Mouse (Mus musculus) myocyte (in vitro differentiated cells): ENCODE results near the gene Gm13696. TPM values are rescaled to one million over a fixed set of nuclear protein-coding genes. Genes with fewer than 3 reads are reported as not detected.
"Not testable (repeated sequence)": the region's sequence is repeated elsewhere in the genome, so short reads cannot be mapped to it uniquely, and the experiment has no call there.

Experiments
- H3K27me3 ChIP-seq: one replicate; pipeline ENCODE4 v1.6.1; 2011; ENCODE audit not compliant: control insufficient read depth, insufficient read depth, insufficient read length
- H3K36me3 ChIP-seq: one replicate; pipeline ENCODE4 v1.6.1; 2011; ENCODE audit not compliant: control insufficient read depth, insufficient read depth
- H3K4me2 ChIP-seq: one replicate; pipeline ENCODE4 v1.6.1; 2011; ENCODE audit warnings: low read depth, control low read depth
- H3K4me3 ChIP-seq: one replicate; pipeline ENCODE4 v1.5.1; 2011; ENCODE audit warnings: mild to moderate bottlenecking, control low read depth, moderate library complexity
- H3K79me2 ChIP-seq: one replicate; pipeline ENCODE4 v1.6.1; 2011; ENCODE audit not compliant: control insufficient read depth, insufficient read depth
- H3ac ChIP-seq: one replicate; pipeline ENCODE4 v1.6.1; 2011; ENCODE audit not compliant: control insufficient read depth, insufficient read length
- CEBPB ChIP-seq: IDR thresholded peaks from 2 replicates; pipeline ENCODE4 v1.6.1; 2011; ENCODE audit warnings: mild to moderate bottlenecking, moderate library complexity; ENCODE audit not compliant: poor library complexity, insufficient read depth, severe bottlenecking
- E2F4 ChIP-seq: IDR thresholded peaks from one replicate; pipeline ENCODE4 v1.6.1; 2011; ENCODE audit warnings: mild to moderate bottlenecking, control low read depth, moderate library complexity; ENCODE audit not compliant: insufficient read depth
- MAX ChIP-seq: IDR thresholded peaks from one replicate; pipeline ENCODE4 v1.6.1; 2011; ENCODE audit warnings: low read depth, mild to moderate bottlenecking, control low read depth
- MYOD1 ChIP-seq, 3 experiments: IDR thresholded peaks; one replicate each; pipeline ENCODE4 v1.6.1; 2011; ENCODE audit warnings: control low read depth in 2 of 3, low read depth in 2 of 3, mild to moderate bottlenecking in 2 of 3, moderate library complexity in 1 of 3; ENCODE audit not compliant: insufficient read length in 2 of 3, control insufficient read depth in 1 of 3
- MYOG ChIP-seq, 3 experiments: IDR thresholded peaks; one replicate each; pipeline ENCODE4 v1.6.1; 2011; ENCODE audit warnings: control low read depth in 2 of 3, low read depth in 2 of 3, mild to moderate bottlenecking in 2 of 3; ENCODE audit not compliant: insufficient read length in 2 of 3, control insufficient read depth in 1 of 3, insufficient read depth in 1 of 3
- POLR2A ChIP-seq: IDR thresholded peaks from one replicate; pipeline ENCODE4 v1.6.1; 2011; ENCODE audit warnings: low read depth, mild to moderate bottlenecking, control low read depth, moderate library complexity; ENCODE audit not compliant: insufficient read length
- POLR2AphosphoS2 ChIP-seq: IDR thresholded peaks from one replicate; pipeline ENCODE4 v1.6.1; 2011; ENCODE audit warnings: low read depth, control low read depth; ENCODE audit not compliant: insufficient read length
- REST ChIP-seq: IDR thresholded peaks from one replicate; pipeline ENCODE4 v1.6.1; 2011; ENCODE audit warnings: mild to moderate bottlenecking, control low read depth, moderate library complexity; ENCODE audit not compliant: insufficient read depth, insufficient read length
- SRF ChIP-seq: IDR thresholded peaks from one replicate; pipeline ENCODE4 v1.6.1; 2011; ENCODE audit warnings: low read depth; ENCODE audit not compliant: control insufficient read depth, insufficient read length
- TCF12 ChIP-seq: IDR thresholded peaks from one replicate; pipeline ENCODE4 v1.6.1; 2011; ENCODE audit warnings: mild to moderate bottlenecking, control low read depth; ENCODE audit not compliant: poor library complexity, insufficient read depth, severe bottlenecking
- TCF3 ChIP-seq: IDR thresholded peaks from one replicate; pipeline ENCODE4 v1.6.1; 2011; ENCODE audit warnings: low read depth, control low read depth; ENCODE audit not compliant: insufficient read length
- USF1 ChIP-seq: IDR thresholded peaks from one replicate; pipeline ENCODE4 v1.6.1; 2011; ENCODE audit warnings: low read depth, mild to moderate bottlenecking, control low read depth, moderate library complexity
- polyA plus RNA-seq: library from polyadenylated mRNA; unstranded; fragments of >200 nt; fragmentation: generic; extraction: Trizol; gene quantifications from one replicate; pipeline ENCODE4 v1.2.1, GENCODE M21; 2012; ENCODE audit warnings: missing spikeins

Gene Gm13696
- polyA plus RNA-seq, 1 experiment, result not detected

DNA sequence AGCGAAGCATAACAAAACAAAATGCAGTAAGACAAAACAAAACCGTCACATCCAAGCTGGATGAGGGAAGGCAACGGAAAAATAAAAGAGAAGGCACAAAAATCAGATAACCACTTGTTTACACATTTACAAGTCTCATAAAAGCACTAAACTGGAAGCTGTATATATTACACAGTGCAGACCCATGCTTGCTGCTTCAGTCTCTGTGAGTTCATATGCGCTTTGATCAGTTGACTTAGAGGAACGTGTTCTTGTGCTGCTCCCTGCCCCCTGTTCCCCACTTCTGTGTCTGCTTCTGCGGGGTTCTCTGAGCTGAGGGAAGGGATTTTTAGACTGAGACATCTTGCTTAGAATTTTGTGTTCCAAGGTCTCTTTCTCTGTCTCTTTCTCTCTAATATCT is 41.6 kb downstream of the Gm13696 start:
- Histone ChIP-seq H3K4me2 (no peak overlapping the region), H3ac (no peak overlapping the region), H3K4me3 (no peak overlapping the region), H3K79me2 (no peaks in the 10 kb centered on the region), H3K36me3 (no peaks in the 10 kb centered on the region), H3K27me3 (no peaks in the 10 kb centered on the region)
- TF ChIP-seq POLR2AphosphoS2, result no peak
- no peak for TF ChIP-seq MAX
- no peak for TF ChIP-seq CEBPB
- TF ChIP-seq SRF, result no peak
- no peak for TF ChIP-seq REST
- no peak for TF ChIP-seq MYOG (IDR thresholded peaks at IDR 0.05; ENCODE audit: control insufficient read depth in 1 of 3, insufficient read depth in 1 of 3, insufficient read length in 2 of 3, low read depth in 2 of 3)
- TF ChIP-seq POLR2A, result no peak
- no peak for TF ChIP-seq USF1
- no peak for TF ChIP-seq E2F4
- no peak for TF ChIP-seq MYOD1 (IDR thresholded peaks at IDR 0.05; ENCODE audit: control insufficient read depth in 1 of 3, insufficient read length in 2 of 3, low read depth in 2 of 3)

DNA sequence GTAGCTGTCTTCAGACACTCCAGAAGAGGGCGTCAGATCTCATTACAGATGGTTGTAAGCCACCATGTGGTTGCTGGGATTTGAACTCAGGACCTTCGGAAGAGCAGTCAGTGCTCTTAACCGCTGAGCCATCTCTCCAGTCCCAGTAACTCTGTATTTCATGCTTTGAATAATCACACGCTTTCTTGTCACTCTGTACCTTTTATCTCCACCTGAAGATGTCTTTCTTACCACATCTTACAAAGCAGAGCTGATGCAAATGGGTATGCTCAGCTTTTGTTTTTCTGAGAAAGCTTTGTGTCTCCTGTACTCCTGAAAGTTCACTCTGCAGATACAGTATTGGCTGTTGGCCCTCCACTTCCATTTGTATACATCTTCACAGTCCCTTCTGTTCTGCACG is 43.4 kb downstream of the Gm13696 start:
- H3K36me3 ChIP-seq, H3ac ChIP-seq, H3K4me2 ChIP-seq, H3K79me2 ChIP-seq, H3K4me3 ChIP-seq, H3K27me3 ChIP-seq: not testable (repeated sequence)

DNA sequence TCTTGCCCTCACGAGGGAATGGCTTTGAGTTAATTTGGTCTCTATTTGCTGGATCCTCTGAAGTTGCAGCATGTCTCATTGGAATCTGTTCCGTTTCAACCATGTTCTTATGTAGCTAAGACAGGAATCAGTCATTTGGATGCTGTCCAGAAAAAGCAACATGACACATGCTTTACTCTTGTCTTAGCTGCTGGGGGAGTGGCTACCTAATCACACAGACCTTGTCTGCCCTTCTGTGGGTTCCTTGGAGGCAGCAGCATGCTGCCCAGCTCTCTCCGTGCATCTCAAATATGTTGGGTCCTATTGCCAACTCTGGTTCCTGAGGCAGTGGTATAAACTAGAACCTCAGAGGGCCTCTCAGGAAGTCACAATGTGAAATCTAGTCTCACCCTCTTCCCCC is 45.4 kb downstream of the Gm13696 start:
- Histone ChIP-seq H3K4me3 (no peak overlapping the region), H3K27me3 (no peaks in the 10 kb centered on the region), H3K36me3 (no peaks in the 10 kb centered on the region), H3K4me2 (peak overlapping the region; percentile 8), H3ac (no peak overlapping the region), H3K79me2 (no peaks in the 10 kb centered on the region)
- TF ChIP-seq SRF (no peak), MAX (no peak), TCF3 (no peak), USF1 (no peak), MYOD1 (IDR thresholded peaks at IDR 0.05; ENCODE audit: control insufficient read depth in 1 of 3, insufficient read length in 2 of 3, low read depth in 2 of 3) (no peak), E2F4 (no peak), POLR2AphosphoS2 (no peak), REST (no peak), POLR2A (no peak), MYOG (IDR thresholded peaks at IDR 0.05; ENCODE audit: control insufficient read depth in 1 of 3, insufficient read depth in 1 of 3, insufficient read length in 2 of 3, low read depth in 2 of 3) (no peak), TCF12 (no peak), CEBPB (no peak)

DNA sequence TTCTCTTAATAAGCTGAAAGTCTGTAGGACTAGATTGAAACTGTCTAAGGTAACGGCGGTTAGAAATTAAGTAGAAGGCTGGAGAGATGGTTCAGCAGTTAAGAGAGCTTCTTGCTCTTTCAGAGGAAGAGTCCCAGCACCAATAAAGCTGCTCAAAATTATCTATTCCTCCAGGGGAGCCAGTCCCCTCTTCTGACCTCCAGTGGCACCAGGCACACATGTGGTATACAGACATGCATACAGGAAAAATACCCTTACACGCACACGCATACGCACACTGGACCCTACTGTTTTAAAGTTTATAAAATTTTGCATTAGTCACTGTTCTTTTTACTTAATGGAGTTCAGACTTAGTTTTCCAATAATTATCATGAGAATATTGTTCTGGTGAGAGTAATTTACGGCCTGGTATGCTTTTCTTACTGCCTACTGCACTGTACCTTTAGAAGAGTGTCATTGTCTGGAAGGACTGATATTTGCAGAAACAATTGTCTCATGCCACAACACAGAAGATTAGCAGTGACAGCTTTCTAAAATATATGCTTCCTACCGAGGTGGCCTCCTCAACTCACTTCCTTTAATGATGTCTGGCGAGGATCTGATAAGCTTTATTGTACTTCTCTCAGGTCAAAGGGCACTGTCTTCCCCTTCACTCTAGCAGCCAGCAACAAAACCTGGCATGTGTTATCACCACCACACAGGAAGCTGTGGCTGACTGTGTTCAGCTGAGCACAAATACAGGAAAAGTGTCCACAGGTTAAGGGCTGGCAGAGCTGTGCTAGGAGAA is 46.8 kb downstream of the Gm13696 start:
- H3K4me2 ChIP-seq, result no peak overlapping the region
- H3K79me2 ChIP-seq, result no peaks in the 10 kb centered on the region
- TF ChIP-seq USF1, result no peak
- TF ChIP-seq E2F4, result no peak
- no peak for TF ChIP-seq POLR2A
- no peak for TF ChIP-seq CEBPB
- TF ChIP-seq REST, result no peak
- TF ChIP-seq MYOG (IDR thresholded peaks at IDR 0.05; ENCODE audit: control insufficient read depth in 1 of 3, insufficient read depth in 1 of 3, insufficient read length in 2 of 3, low read depth in 2 of 3), result no peak
- TF ChIP-seq MAX, result no peak
- TF ChIP-seq POLR2AphosphoS2, result no peak
- TF ChIP-seq TCF3, result no peak
- no peak for TF ChIP-seq TCF12
- no peak for TF ChIP-seq MYOD1 (IDR thresholded peaks at IDR 0.05; ENCODE audit: control insufficient read depth in 1 of 3, insufficient read length in 2 of 3, low read depth in 2 of 3)
- TF ChIP-seq SRF, result no peak
- H3K27me3 ChIP-seq, result no peaks in the 10 kb centered on the region
- H3ac ChIP-seq, result no peak overlapping the region
- no peaks in the 10 kb centered on the region for H3K36me3 ChIP-seq
- H3K4me3 ChIP-seq, result no peak overlapping the region

DNA sequence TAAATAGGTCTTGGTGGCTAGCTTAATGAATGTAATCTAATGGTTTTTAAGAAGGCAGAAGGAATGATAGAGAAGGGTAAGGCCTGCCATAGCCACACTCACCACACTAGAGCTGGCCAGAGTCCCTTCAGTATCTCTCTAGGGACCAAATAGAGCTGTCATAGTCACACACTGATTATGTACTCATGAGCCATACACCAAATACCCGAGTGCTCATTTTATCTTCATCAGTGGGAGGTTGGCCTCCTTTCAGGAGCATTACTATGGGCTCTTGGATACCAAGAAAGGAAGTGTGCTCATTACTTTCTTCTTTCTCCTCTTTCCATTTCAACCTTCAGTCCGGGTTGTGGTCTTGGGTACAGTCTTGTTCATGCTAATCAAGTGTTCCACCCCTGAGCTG is 49.0 kb downstream of the Gm13696 start:
- no peaks in the 10 kb centered on the region for H3K79me2 ChIP-seq
- TF ChIP-seq REST, result no peak
- TF ChIP-seq MYOG (IDR thresholded peaks at IDR 0.05; ENCODE audit: control insufficient read depth in 1 of 3, insufficient read depth in 1 of 3, insufficient read length in 2 of 3, low read depth in 2 of 3), result no peak
- TF ChIP-seq MYOD1 (IDR thresholded peaks at IDR 0.05; ENCODE audit: control insufficient read depth in 1 of 3, insufficient read length in 2 of 3, low read depth in 2 of 3), result no peak
- no peak for TF ChIP-seq POLR2A
- TF ChIP-seq USF1, result no peak
- no peak for TF ChIP-seq MAX
- TF ChIP-seq TCF12, result no peak
- no peak for TF ChIP-seq POLR2AphosphoS2
- no peak for TF ChIP-seq E2F4
- TF ChIP-seq SRF, result no peak
- TF ChIP-seq CEBPB, result no peak
- TF ChIP-seq TCF3, result no peak
- no peak overlapping the region for H3K4me2 ChIP-seq
- H3K27me3 ChIP-seq, result no peaks in the 10 kb centered on the region
- no peak overlapping the region for H3ac ChIP-seq
- no peak overlapping the region for H3K4me3 ChIP-seq
- no peaks in the 10 kb centered on the region for H3K36me3 ChIP-seq
